Mouse (Mus musculus) embryo, embryonic 9.5 days (tissue): Measurements from ENCODE around the gene Kdelr2.

ENCODE experiments used
- DNase-seq: peaks from one replicate; pipeline ENCODE4 v3.0.0-alpha.2; 2017; ENCODE audit errors: extremely low spot score

Gene Kdelr2

DNA sequence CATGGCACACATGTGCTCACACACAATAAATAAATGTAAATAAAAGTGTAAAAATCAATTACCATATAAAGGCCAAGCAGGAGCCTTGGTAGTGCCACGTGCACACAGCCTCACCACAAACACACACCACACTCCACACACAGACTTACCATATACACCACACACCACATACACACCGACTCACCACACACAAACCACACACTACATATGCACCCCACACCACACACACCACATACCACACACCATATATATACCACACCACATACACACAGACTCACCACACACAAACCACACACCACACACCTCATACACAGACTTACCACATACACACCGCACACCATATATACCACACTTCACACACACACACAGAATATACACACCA is 67.5 kb downstream of the Kdelr2 start:
- no peak for DNase-seq
